Mouse (Mus musculus): ENCODE data around the gene Ankrd6. TPM values are rescaled to one million over a fixed set of nuclear protein-coding genes. Genes with fewer than 3 reads are reported as not detected.

Gene Ankrd6
- polyA plus RNA-seq, 1 experiment from 2014 or later = 35.9 TPM

DNA sequence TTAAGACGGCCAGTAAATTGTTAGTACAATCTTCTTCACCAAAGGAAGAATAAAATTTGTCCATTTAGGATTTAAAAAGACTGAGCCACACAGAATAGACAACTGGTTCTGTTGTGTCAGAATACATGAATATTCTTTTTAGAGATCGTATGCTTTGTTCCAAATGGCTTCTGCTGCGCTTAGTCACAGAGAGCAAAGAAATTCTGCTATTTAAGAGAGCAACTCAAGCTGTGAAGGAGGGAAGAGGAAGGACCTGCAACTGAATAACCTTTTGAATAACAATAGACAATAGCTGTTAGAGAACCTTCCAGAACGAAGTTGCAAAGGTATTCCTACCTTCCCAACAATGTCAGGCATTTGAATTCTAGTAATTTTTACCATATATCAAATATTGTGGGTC, 9.7 kb downstream of the Ankrd6 start:
- no peaks in the 10 kb centered on the region for H3K27me3 ChIP-seq
- H3K4me1 ChIP-seq = peaks cover 23% of the 10 kb centered on the region
- no peaks in the 10 kb centered on the region for H3K9me3 ChIP-seq
- no peak for ATAC-seq (replicated peaks)
- no peaks in the 10 kb centered on the region for H3K36me3 ChIP-seq
- WGBS = 54% methylated on average over 4 of the region's 4 CpGs
- no peak overlapping the region for H3K9ac ChIP-seq (replicated peaks)
- H3K27ac ChIP-seq (replicated peaks) = no peak overlapping the region
- no peak overlapping the region for H3K4me3 ChIP-seq
- no peak overlapping the region for H3K4me2 ChIP-seq (replicated peaks)

- H3K4me3 ChIP-seq = no peak overlapping the region
- no peaks in the 10 kb centered on the region for H3K27me3 ChIP-seq
- peak overlapping the region; percentile 83 for H3K27ac ChIP-seq (replicated peaks)
- WGBS = 16% methylated on average over 5 of the region's 5 CpGs
- H3K9ac ChIP-seq (replicated peaks) = no peak overlapping the region
- no peaks in the 10 kb centered on the region for H3K36me3 ChIP-seq
- H3K9me3 ChIP-seq = no peaks in the 10 kb centered on the region
- H3K4me1 ChIP-seq = peaks cover 23% of the 10 kb centered on the region
- peak; percentile 87 for ATAC-seq (replicated peaks)
- no peak overlapping the region for H3K4me2 ChIP-seq (replicated peaks)
Measured at GRCm38 (mm10) chr4:32939964-32940363, 10.7 kb downstream of the Ankrd6 start.

DNA sequence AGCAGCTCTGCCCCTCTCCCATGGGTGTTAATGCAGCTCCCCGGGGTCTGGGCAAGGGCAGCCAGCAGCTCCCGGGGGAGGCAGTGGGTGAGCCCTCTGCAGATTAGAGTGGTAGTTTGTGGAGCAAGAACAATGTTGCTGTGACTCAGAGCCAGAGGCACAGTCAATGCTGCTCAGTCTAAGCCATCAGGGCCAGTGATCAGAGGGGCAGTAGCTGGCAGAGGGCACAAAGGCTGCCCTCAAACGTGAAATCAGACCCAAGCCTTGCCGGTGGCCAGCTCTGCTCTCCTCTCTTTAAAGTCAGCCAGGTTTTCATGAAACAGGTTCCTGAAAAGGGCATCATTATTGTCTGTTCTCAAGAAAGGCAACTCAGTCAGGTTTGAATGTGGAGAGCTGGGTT, 11.1 kb downstream of the Ankrd6 start:
- Histone ChIP-seq H3K9ac (replicated peaks) (no peak overlapping the region), H3K27ac (replicated peaks) (peak overlapping the region; percentile 83), H3K4me2 (replicated peaks) (no peak overlapping the region), H3K4me3 (no peak overlapping the region), H3K27me3 (no peaks in the 10 kb centered on the region), H3K36me3 (no peaks in the 10 kb centered on the region), H3K9me3 (no peaks in the 10 kb centered on the region), H3K4me1 (peaks cover 23% of the 10 kb centered on the region)
- WGBS = 8% methylated on average over 4 of the region's 4 CpGs
- ATAC-seq (replicated peaks) = peak; percentile 80

DNA sequence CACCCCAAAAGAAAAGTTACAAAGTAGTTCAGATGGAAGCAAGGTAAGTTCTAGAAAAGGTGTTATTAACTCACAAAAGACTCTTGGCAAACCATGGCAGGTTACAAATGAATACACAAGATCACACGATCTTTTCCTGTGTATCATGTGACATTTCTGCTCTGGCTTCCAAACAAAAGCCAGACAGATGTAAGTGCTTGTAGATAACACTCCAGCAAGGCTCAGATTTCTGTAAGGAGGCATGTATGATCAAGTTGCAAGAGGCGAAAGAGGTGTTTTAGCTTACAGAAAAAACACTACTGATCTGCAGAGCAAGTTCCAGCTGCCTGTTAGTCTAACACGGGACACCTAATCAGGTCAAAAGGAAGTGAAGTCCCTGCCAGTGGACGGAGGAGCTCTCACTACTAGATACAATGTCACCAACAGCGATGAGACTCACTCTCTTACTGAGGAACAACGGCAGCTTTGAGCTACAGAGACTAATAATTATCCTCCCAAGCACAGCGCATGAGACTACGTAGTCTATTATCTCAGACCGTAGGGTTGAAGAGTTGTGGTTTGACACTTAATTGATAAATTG, 13.8 kb downstream of the Ankrd6 start:
- ATAC-seq (replicated peaks) = no peak
- 50% methylated on average over 9 of the region's 9 CpGs for WGBS
- Histone ChIP-seq H3K27me3 (no peaks in the 10 kb centered on the region), H3K4me3 (no peak overlapping the region), H3K36me3 (no peaks in the 10 kb centered on the region), H3K4me1 (peaks cover 25% of the 10 kb centered on the region), H3K4me2 (replicated peaks) (no peak overlapping the region), H3K9ac (replicated peaks) (no peak overlapping the region), H3K9me3 (no peaks in the 10 kb centered on the region), H3K27ac (replicated peaks) (peak overlapping the region; percentile 4; the same call in 1 of the 2 replicates)

GRCm38 (mm10) chr4:32932056-32932455, 18.6 kb downstream of the Ankrd6 start:
- Histone ChIP-seq H3K4me1 (peaks cover 20% of the 10 kb centered on the region), H3K36me3 (no peaks in the 10 kb centered on the region), H3K4me2 (replicated peaks) (no peak overlapping the region), H3K27me3 (no peaks in the 10 kb centered on the region), H3K9ac (replicated peaks) (no peak overlapping the region), H3K27ac (replicated peaks) (no peak overlapping the region; the same call in 1 of the 2 replicates), H3K4me3 (no peak overlapping the region), H3K9me3 (no peaks in the 10 kb centered on the region)
- ATAC-seq (replicated peaks) = no peak
- 65% methylated on average over 9 of the region's 9 CpGs for WGBS

DNA sequence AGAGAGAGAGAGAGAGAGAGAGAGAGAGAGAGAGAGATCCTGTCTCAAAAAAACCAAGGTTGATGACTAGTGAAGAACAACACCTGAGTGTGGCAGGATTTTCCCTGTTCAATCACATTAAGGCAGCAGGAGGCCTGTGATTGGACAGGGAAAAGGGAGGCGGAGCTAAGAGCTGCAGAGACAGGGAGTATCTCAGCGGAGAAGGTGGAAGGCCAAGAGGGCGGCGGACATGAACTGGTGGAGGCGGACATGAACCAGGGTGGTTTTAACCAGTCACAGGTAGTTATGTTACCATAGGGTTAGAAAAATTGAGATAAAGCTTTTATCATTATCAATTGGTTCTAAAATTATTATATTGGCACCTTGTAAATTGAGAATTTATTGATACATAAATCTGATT, 20.9 kb downstream of the Ankrd6 start:
- no peak for ATAC-seq (replicated peaks)

GRCm38 (mm10) chr4:32928692-32929448, 21.8 kb downstream of the Ankrd6 start:
- no peak overlapping the region for H3K4me3 ChIP-seq
- ATAC-seq (replicated peaks) = no peak
- no peaks in the 10 kb centered on the region for H3K36me3 ChIP-seq
- peaks cover 19% of the 10 kb centered on the region for H3K4me1 ChIP-seq
- H3K4me2 ChIP-seq (replicated peaks) = no peak overlapping the region
- 66% methylated on average over 13 of the region's 13 CpGs for WGBS
- H3K9me3 ChIP-seq = no peaks in the 10 kb centered on the region
- H3K27me3 ChIP-seq = no peaks in the 10 kb centered on the region
- peak overlapping the region; percentile 34 for H3K27ac ChIP-seq (replicated peaks)
- H3K9ac ChIP-seq (replicated peaks) = no peak overlapping the region

More for the DNA sequence above, 20.9 kb downstream of the Ankrd6 start:
- Histone ChIP-seq H3K4me3 (no peak overlapping the region), H3K4me1 (peaks cover 16% of the 10 kb centered on the region), H3K4me2 (replicated peaks) (no peak overlapping the region), H3K9ac (replicated peaks) (no peak overlapping the region), H3K9me3 (no peaks in the 10 kb centered on the region), H3K36me3 (no peaks in the 10 kb centered on the region), H3K27me3 (no peaks in the 10 kb centered on the region), H3K27ac (replicated peaks) (no peak overlapping the region)
- WGBS = 95% methylated on average over 5 of the region's 5 CpGs

- Histone ChIP-seq H3K9me3 (no peaks in the 10 kb centered on the region), H3K4me3 (no peak overlapping the region), H3K27me3 (no peaks in the 10 kb centered on the region), H3K4me1 (peaks cover 37% of the 10 kb centered on the region), H3K36me3 (no peaks in the 10 kb centered on the region), H3K27ac (replicated peaks) (peak overlapping the region; percentile 98), H3K4me2 (replicated peaks) (peak overlapping the region; percentile 39), H3K9ac (replicated peaks) (no peak overlapping the region)
- 7% methylated on average over 9 of the region's 9 CpGs for WGBS
- peak; percentile 59 for ATAC-seq (replicated peaks)
Measured at GRCm38 (mm10) chr4:32923891-32924294, 26.7 kb downstream of the Ankrd6 start.

DNA sequence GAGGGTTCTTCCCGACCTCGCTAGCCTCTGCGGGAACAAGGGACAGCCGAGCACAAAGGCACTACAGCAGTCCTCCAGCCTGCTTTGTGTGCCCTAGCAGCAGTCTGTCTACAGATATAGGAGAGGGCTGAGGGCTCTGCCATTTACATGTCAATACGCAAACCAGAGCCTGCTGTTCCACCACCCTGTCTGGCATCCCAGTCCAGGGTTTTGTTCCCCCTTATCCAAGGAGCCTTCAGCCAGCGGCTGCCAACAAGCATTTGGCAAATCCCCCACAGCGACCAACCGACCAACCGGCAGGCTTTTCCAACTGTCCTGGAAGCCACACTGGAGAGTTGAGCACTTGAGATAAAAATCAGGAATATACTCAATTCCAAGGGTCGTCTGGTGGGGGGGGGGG, 27.2 kb downstream of the Ankrd6 start:
- peak; percentile 95 for ATAC-seq (replicated peaks)
- H3K4me3 ChIP-seq = peak overlapping the region; percentile 29
- H3K4me1 ChIP-seq = peaks cover 37% of the 10 kb centered on the region
- under 1% methylated on average over 10 of the region's 10 CpGs for WGBS
- H3K4me2 ChIP-seq (replicated peaks) = peak overlapping the region; percentile 39
- H3K9ac ChIP-seq (replicated peaks) = peak overlapping the region; percentile 44
- no peaks in the 10 kb centered on the region for H3K9me3 ChIP-seq
- H3K27ac ChIP-seq (replicated peaks) = peak overlapping the region; percentile 98
- H3K27me3 ChIP-seq = no peaks in the 10 kb centered on the region
- H3K36me3 ChIP-seq = no peaks in the 10 kb centered on the region

DNA sequence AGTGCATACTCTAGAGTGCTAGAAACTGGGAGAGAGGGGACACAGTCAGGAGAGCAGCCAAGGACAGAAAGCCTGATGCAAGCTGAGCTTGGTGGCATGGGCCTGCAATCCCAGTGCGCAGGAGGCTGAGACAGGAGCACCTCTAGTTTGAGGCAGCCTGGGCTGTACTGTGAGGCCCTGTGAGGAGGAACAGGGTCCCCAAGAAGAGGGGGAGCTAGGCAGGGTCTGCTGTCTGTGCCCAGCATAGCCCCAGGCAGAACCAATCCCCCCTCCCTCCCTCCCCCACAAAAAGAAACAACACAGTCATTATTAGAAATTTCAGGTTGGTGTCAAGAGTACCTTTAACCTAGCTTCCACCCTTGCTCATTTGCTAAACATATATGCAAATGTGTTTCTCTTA, 27.8 kb downstream of the Ankrd6 start:
- ATAC-seq (replicated peaks) = peak; percentile 70
- Histone ChIP-seq H3K9ac (replicated peaks) (peak overlapping the region; percentile 44; the same call in 1 of the 2 replicates), H3K27me3 (no peaks in the 10 kb centered on the region), H3K36me3 (no peaks in the 10 kb centered on the region), H3K4me2 (replicated peaks) (peak overlapping the region; percentile 39), H3K4me3 (peak overlapping the region; percentile 29), H3K4me1 (peaks cover 42% of the 10 kb centered on the region), H3K27ac (replicated peaks) (peak overlapping the region; percentile 98), H3K9me3 (no peaks in the 10 kb centered on the region)
- 95% methylated on average over 1 of the region's 1 CpGs for WGBS

GRCm38 (mm10) chr4:32920863-32921262, 29.8 kb downstream of the Ankrd6 start:
- Histone ChIP-seq H3K4me1 (peaks cover 48% of the 10 kb centered on the region), H3K27ac (replicated peaks) (no peak overlapping the region), H3K27me3 (no peaks in the 10 kb centered on the region), H3K4me3 (no peak overlapping the region), H3K9ac (replicated peaks) (no peak overlapping the region), H3K4me2 (replicated peaks) (0 out of 2 replicates have a peak overlapping the region, but pooled peaks have one; percentile 39), H3K36me3 (no peaks in the 10 kb centered on the region), H3K9me3 (no peaks in the 10 kb centered on the region)
- 56% methylated on average over 7 of the region's 7 CpGs for WGBS
- ATAC-seq (replicated peaks) = no peak

GRCm38 (mm10) chr4:32918571-32918970, 32.1 kb downstream of the Ankrd6 start:
- Histone ChIP-seq H3K36me3 (no peaks in the 10 kb centered on the region), H3K4me3 (no peak overlapping the region), H3K4me1 (peaks cover 52% of the 10 kb centered on the region), H3K9me3 (no peaks in the 10 kb centered on the region), H3K27ac (replicated peaks) (peak overlapping the region; percentile 49), H3K27me3 (no peaks in the 10 kb centered on the region), H3K9ac (replicated peaks) (no peak overlapping the region), H3K4me2 (replicated peaks) (no peak overlapping the region)
- no peak for ATAC-seq (replicated peaks)
- 47% methylated on average over 5 of the region's 5 CpGs for WGBS

Measured in forebrain, embryonic 15.5 days (tissue).